Mouse (Mus musculus) adrenal gland, adult 2 months (tissue): Measurements from ENCODE around the gene Agk. TPM values are rescaled to one million over a fixed set of nuclear protein-coding genes. Genes with fewer than 3 reads are reported as not detected.

Experiments used
- DNase-seq: peaks from one replicate; pipeline ENCODE4 v3.0.0; 2021
- polyA plus RNA-seq: library from polyadenylated mRNA; depleted of rRNA; stranded (reverse); fragments of >200 nt; gene quantifications from 2 replicates; pipeline ENCODE4 v1.2.3, GENCODE M21; 2012
- total RNA-seq, 2 experiments: library from RNA; stranded (reverse); gene quantifications; 2 replicates each; pipeline ENCODE4 v1.2.3; 2021

Gene Agk
- total and polyA plus RNA-seq, 3 experiments, result 10.6 to 41.7 (median 27.5) TPM

DNA sequence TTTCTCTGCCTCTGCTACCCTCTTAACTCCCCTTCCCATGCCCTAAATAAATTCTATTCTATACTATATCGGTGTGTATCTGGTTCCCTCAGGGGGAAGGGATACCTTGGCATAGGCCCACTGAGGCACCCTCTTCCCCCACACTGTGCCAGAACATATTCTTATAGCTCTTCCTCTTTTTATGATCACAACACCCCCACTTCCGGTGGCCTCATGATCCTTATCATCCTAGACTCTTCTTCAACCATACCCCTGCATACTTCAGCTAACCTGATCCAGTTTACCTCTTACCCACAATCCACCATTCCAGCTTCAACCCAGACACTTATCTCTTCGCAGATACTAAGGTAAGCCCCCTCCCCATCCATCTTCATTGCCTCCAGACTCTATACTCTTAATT, 86.1 kb downstream of the Agk start:
- DNase-seq, result no peak

DNA sequence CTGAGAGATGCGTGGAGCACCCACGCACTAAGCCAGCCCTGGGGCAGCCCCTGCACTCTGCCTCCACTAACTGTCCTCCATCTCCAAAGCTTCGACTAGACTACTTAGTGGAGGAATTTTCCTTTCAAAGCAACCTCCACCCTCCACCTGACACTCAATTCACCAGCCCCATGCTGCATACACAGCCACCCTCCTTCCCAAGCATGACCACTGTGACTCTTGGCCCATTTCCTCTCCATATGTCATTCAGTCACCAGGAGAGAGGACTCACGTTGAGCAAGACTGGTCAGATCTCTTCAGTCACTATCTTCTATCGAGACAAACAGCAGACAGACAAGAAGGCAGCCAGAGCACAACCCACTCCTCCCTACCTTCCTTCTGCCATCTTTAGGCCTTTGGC, 88.1 kb downstream of the Agk start:
- DNase-seq, result no peak

DNA sequence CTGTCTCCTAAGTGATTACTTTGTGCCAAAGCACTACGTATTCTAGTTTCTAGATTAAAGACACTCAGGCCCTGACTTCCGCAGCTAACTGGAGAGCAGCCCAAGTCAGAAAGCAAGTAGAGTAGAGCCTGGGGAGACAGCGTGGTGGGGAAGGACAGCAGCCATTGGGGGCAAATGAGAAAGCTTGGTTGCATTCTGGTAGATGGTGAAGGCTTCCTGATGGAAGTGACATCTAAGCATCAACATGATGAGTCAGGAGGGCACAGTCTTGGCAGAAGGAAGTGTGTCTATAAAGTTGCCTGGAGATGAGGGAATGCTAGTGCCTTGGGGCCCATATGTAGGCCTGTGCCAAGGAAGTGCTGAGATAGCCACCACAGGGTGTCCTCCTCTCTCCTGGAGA, 88.6 kb downstream of the Agk start:
- no peak for DNase-seq

DNA sequence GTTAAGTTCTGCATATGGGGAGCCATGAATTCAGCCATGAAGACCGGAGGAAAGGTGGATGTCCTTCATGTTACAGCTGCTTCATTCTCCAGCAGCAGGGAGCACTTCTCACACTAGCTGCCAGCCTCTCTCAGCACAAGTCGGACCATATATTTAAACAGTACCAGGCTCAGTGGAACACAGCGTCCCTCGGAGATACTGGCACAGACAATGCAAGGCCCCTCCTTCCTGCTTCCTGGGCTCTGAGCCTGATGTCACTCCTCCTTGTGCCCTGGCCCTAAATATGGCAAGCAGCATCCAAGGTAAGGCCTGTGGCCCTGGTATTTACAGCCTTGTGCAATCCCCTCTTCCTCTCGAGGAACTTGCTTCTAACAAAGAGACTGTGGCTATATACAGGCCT, 90.8 kb downstream of the Agk start:
- no peak for DNase-seq

DNA sequence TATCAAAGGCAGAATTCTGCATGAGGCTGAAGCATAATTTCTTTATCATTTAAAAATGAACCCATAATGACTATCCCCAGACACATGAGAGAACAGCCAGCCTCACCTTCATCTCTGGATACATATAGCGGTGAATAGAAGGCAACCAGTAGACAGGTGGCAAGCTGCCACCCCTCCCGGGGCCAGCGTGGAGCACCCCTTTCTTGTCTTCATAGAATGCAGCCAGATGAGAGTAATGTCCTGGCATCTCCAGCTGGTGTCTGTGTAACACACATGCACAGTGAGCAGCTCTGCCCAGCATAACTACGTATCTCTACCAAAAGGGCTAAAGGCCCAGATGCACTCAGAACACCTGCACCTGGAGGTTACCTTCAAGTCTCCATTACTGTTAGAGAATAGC, 93.4 kb downstream of the Agk start:
- no peak for DNase-seq

DNA sequence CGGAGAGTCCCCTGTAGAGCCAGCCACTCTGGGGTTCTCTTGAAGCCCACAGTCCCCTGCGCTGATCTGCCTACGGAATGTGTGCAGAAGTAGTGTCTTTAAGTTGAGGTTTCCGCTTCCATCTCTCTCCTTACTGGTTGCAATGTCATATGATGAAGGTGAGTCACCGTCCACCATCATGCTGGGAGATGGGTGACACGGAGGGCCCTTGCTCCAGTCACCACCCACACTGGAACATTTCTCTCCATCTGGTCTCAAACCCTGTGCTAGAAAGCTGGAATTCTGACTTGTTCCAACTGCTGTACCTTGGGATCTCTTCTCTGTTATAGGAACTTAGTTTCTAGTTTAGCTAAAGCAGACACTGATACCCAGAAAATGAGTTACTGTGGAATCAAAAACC, 96.1 kb downstream of the Agk start:
- DNase-seq, result no peak

DNA sequence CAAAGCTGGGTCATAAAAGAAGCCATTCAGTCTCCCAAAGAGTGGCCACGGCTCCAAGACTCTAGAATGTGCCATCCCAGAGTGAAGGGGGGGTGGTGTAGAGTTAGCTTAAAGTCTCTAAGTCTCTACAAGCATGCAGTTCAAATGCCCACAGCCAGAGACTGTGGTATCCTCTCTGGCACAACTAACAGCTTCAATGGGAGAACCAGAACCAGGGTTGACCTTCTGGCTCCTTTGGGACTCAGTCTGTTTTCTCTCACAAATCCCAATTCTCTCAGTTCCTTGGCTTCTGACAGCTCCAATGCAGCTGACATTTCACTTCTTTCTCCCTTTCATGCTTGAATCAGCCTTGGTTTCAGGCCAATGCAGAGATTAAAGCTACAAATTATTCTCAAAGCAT, 98.0 kb downstream of the Agk start:
- DNase-seq, result no peak

DNA sequence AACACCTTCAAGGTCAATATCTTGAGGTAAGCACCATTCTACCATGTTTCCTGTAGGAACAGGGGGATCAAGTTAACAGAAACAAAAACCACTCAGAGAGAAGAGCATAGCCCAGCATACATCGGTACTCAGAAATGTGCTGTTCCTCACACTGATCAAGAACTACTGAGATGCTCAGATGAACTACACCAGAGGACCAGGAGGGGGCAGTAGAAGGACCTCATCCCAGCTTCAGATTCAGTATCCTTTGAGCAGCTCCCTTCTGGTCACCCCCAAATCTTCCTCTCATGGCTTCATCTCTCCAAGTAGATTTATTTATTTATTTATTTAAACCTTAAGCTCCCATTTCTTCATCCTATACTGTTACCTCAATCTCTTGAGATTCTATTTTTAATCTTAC, 98.8 kb downstream of the Agk start:
- DNase-seq, result peak; percentile 30

DNA sequence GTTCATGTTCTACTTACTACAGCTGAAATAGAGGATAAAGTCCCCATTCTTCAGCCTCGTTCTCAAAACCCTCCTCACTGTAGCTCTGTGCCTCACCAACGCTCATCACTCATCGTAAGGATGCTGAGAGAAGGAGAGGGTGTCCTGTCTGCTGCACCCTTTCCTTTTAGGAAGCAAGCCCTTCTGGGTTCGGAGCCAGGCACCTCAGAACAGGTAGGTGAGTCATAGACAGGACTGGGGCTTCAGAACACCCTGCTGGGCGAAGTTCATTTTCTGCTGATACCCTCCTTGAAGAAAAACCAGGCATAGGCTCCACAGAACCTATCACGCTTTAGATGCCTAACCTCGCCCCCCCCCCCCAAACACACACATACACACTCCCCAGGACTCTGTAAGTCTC, 102.5 kb downstream of the Agk start:
- no peak for DNase-seq

DNA sequence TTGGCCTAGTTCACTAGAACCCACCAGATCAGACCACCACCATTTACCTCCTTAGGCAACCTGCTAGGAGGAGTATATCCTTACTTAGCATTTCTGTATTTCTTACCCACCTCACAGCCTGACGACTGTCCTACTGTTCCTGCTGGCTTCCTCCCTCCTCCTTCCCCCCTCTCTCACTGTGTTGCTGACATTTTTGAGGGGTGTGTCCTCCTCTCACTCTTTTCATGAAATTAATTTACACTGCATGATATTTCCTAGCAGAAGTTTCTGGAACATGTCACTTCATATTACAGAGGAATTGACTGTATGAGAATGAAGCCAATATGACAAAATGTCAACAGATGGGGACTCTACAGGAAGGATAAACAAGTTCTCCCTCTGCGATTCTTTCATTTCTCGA, 103.7 kb downstream of the Agk start:
- no peak for DNase-seq

DNA sequence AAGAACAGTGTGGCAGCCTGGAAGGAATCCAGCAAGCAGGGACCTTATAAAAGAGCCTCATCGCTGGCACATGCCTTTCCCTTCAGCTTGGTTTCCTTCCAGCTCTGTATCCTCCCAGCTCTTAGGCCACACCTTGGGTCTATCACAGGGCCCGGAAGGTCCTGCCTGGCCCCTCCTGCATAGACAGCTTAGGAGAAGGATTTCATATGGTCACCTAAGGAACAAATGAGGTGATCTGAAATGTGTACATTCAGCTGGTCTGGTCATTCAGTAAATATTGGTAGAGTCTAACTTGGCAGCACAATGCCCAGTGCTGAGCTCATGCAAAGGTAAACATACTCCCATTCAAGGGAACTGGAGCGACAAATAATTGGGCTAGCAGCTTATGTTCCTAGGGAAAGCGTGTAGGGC, 104.6 kb downstream of the Agk start:
- no peak for DNase-seq

DNA sequence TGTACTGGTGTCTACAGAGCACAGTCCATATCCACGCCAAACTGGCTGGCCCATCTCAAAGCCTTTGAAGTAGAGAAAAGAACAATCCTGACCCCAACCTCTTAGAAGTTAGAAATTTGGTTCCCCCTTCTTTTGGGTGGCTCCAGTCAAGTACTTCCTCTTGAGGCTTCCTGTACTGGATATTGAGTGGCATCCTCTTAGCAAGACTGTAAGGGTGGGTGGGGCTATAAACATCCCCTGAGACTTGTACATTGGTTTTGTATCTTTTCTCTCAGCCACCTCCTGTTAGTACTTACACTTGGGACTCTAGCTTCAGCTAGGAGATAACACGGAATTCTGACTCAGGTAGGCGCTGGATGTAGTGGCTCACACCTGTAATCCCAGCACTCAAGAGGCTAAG, 105.3 kb downstream of the Agk start:
- no peak for DNase-seq

DNA sequence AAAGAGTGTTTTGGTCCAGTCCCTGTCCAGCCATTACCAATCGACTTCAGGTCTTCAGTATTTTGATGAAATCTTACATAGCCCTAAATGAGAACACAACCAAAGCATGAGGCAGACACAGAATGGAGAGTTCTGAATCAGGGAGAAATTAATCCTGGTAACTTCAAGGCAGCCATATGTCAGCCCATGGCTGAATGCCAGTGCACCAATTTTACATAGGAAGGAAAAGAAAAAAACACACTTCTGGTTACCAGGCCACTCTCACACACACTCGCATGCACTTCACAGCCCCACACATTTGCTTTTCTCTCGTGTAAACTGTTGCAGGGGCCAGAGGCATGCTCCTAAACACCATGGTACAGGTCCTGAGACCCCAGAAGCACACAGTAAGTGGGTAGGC, 105.9 kb downstream of the Agk start:
- no peak for DNase-seq

DNA sequence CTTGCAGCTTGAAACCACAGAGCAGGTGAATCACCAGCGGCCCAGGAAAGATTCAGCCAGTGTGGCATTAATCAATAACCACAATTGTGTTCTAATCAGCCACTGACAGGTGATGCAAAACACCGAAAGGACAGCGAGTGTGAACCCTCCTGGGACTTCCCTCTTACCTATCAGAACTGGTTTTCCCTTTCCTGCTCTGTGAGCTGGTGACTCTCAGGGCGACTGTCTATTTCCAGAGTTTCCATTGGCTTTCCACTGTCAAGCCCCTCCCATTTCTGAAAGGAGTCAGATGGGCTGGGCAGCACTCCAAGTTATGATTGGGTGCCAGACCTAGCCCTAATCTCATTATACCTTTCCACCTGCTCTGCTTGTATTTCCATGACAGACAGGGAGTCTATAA, 106.4 kb downstream of the Agk start:
- peak; percentile 21 for DNase-seq

DNA sequence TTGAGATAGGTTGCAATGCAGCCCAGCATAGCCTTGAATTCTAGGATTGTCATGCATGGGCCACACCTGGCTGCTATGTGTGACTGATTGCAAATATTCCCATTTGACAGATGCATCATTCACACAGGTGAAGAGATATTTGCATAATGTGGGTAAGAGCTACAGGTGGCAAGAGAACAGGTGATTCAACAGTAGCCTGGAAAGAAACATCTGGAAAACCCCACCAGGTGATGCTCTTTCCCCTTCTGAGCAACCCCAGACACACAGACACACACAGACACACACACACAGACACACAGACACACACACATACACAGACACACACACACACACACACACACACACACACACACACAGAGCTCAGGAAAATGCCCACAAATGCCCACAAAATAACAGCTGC, 106.8 kb downstream of the Agk start:
- no peak for DNase-seq

DNA sequence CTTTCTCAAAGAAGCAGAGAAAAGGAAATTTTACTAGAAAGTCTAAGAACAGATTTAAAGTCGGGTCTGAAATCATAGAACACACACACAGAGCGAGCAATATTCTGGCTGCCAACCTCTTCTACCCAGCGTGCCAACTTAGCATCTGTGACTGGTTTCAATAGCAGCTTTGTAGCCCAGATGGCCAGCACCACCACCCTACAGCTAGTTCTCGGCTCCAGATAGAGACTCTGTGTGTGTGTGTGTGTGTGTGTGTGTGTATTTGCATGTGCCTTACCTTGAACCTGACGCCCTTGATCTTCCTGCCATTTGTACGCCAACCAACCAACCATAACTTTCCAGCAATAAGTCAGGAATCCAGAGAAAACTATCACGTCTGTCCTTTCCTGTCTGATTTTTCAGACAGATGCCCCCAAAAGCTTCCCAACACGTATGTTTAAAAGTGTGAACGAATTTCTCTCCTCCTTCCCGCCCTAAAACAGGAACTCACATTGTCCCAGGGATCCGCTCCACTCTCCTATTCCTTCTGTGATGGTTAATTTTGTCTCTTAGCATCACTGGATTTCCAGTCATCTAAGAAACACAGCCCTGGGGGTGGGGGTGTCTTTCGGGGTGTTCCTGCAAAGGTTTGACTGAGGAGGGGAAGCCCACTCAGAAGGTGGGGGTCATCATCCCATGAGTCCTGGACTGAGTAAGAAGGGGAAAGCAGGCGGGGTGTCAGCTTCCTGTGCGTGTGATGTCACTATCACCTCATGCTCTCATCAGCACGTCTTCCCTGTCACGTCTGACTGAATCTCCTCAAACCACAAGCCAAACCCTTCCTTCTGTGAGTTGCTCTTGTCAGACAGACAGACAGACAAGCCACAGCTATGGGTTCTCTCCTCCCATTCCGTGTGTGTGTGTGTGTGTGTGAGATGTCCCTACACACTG, 107.6 kb downstream of the Agk start:
- no peak for DNase-seq

DNA sequence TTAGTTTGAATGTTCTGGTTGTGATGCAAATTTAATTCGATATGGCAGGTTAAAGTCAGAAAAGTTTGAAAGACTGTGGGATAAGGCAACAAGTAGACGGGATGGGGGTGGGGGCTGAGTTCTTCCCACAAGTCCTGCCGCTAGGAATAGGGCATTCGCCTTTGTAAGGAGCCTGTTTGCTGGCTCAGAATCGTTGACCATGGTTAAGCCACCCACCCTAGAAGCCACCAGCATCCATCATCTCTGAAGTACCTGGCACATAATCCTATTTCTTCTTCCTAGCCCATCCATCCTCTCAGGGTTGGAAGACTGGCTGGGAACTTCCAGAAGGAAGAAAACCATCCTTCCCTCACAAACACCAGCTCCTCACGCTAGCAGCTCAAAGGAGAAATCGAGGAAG, 109.7 kb downstream of the Agk start:
- DNase-seq, result no peak

DNA sequence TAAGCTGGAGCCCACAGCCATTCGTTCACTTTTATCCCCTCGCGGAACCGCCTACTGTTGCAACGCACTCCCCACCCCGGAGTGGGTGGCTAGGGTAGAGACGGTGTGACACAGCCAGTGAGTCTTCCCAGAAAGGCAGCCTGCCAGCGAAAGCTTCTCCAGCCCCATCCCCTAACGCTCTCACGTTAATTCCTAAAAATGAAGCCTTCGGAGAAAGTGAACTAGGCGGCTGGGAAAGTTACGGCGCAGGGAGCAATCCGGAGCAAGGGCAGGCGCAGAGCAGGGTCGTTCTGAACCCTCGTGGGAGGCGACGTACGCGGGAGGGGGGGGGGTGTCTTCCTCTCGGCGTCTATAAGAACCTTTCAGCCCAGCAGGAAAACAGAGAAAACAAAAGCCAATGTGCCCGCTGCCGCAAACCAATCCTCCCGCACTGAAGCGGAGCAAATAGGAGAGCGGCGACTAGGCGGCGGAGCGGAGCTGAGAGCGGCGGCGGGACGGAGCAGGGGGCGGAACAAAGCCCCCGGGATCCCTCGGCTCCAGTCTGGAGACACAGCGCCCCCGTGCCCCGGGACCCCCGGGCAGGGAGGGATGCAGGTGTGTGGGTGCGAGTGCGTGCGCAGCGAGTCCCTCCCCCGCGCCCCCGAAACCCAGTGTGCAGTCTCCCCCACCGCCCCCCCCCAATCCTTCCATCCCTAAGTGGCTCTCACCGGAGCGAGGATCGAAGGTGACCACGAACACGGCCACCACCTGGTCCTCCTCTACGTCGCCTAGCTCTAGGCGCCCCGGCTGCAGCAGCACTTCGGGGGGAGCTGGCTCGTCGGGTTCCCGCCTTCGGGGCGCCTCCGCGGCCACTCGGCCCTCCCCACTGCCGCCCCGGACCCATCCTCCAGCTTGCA, 110.4 kb downstream of the Agk start:
- DNase-seq, result peak; percentile 72

DNA sequence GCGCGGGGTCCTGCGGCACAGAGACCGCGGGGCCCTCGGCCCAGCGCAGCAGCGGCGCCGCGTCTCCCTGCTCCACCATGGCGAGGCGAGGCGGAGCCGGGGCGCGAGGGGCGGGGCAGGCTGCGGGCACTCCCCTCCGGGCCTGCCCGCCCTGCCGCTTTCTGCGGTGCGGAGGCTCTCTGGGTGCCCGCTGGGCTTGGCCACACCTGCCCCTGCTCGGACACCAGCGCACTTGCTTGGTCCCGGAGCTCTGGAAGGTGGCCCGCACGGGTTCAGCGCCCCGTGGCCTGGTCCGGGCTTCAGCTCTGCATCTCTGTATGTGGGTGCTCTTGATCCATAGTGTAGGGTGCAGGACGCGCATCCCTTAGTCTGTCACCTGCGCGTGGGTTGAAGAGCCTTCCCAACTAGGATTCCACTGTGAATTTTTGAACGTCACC, 111.1 kb downstream of the Agk start, which contains the start of gene E330009J07Rik:
Gene E330009J07Rik (minus strand): TSS at position 89 of the 437 bp plus-strand sequence.
- DNase-seq, result peak; percentile 93

DNA sequence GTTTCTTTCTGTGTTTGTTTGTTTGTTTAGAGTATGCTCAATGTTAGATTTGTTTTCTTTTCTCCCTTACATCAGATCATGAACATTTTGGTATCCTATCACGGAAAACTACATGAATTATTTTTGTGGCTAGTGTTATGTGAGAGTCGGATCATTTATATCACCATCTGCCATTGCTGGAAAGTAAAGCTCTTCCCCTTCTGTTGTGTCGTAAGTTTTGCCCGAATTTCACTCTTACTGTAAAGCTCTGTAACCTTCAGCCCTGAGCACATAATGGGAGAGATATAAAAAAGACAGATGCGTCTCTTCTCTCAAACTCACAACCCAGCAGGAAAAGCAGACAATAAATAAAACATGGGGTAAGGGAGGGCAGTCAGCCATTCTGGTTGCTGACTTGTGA, 114.0 kb downstream of the Agk start, which contains the start of gene Wee2:
Gene Wee2 (plus strand): TSS at position 153 of the 400 bp plus-strand sequence.
- no peak for DNase-seq

DNA sequence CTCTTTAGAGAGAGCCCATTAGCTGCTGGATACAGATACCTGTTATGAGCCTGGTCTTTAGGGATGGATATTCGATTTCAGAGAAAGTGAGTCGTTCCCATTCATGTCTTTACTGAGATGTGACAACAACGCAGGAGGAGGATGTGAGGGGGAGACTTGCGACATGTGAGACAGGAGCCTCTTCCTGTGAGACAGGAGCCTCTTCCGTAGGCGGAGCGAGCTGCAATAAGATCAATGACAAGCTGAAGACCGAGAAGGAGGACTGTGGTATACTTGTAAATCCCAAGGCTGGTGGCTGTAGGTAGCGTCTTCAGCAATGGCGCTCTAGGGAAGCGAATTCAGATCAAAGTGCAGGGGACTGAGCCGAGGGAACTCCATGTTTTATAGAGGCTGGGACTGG, 114.8 kb downstream of the Agk start:
- DNase-seq, result no peak

DNA sequence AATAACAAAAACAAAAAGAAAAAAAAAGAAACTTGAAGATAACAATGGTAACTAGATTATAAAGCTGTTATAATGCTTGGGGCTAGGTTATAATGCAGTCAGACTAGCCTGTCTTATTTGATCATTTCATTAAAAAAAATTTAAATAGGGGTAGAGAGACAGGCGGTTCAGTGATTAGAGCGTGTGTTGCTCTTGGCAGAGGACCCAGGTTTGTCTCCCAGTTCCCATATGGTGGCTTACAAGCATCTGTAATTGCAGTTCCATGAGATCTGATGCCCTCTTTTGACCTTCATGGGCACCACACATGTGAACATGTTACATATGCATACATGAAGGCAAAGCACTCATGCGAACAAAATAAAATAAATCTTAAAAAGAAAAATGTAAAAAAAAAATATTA, 116.3 kb downstream of the Agk start:
- no peak for DNase-seq

DNA sequence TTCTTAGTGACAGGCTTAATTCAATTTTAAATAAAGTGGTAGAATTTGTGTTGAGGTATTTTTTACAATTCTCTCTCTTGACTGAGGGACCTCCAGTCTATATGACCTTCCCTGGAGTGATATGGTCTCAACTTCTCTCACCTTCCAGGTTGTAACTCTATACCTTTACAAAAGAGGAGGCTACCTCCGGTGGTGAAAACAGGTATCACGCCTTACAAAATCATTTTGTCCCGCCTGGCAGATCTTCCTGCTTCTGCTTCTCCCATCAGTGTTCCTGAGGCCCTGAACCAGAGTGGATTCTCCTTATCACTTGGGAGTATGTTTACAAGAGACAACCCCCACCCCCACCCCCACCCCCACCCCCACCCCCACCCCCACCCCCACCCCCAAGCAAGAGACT, 116.8 kb downstream of the Agk start:
- DNase-seq, result no peak
